Mouse (Mus musculus) lung, postnatal 36 days (tissue): ENCODE results near the gene Dimt1.
A peak's percentile ranks its signal among the peaks of the same experiment; 100 is the strongest.
"Not testable (repeated sequence)": the region's sequence is repeated elsewhere in the genome, so short reads cannot be mapped to it uniquely, and the experiment has no call there.

Experiments
- DNase-seq: peaks from one replicate; pipeline ENCODE4 v3.0.0; 2022; ENCODE audit warnings: mixed read lengths

The Dimt1 gene

GRCm38 (mm10) chr13:106961496-106961895 lies 14.6 kb downstream of the Dimt1 start:
- no peak for DNase-seq

DNA sequence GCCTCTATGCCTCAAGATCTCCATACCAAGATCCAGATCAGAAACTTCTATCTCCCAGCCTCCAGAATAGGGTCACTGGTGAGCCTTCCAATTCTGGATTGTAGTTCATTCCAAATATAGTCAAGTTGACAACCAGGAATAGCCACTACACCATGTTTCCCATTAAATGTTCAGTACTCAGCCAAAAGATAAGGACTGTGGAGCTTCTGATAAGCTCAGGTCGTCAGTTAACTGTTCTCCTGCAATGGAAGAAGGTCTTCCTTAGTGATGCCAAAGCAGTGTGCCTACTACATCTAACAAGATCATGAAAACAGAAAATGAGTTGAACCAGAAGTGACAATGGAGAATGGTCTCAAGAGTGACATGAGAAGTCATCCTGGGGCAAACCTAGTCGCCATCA lies 50.0 kb downstream of the Dimt1 start:
- DNase-seq: no peak

- not testable (repeated sequence) for DNase-seq
These were observed 50.6 kb downstream of the Dimt1 start for GRCm38 (mm10) chr13:106997557-106997956.

GRCm38 (mm10) chr13:106998026-106998425 lies 51.1 kb downstream of the Dimt1 start:
- no peak for DNase-seq

DNA sequence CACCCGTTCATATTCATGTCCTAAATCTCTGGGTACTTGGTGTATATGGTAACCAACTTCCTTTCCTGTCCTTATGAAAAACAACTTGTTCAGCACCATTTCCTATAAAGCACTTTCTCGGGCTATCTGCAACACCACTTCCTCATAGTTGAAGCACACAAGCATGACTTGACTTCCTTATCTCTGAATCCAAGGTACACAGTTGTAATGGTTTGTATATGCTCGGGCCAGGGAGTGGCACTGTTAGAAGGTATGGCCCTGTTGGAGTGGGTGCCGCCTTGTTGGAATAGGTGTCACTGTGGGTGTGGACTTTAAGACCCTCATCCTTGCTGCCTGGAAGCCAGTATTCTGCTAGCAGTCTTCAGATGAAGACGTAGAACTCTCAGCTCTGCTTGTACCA lies 51.7 kb downstream of the Dimt1 start:
- DNase-seq: peak; percentile 61

DNA sequence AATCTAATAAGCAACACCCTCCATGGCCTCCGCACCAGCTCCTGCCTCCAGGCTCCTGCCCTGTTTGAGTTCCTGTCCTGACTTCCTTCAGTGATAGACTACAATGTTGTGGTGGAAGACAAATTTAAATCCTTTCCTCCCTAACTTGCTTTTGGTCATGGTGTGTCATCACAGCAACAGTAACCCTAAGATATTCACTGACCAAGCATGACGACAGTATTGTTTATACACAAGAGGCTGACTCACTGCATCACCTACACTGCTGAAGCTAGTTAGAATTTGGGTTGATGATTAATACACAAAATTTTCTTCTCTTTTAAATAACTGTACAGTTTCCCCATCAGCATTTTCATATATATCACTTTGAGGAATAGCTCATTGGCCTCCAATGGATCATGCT lies 56.3 kb downstream of the Dimt1 start:
- no peak for DNase-seq

GRCm38 (mm10) chr13:107008174-107008573 lies 61.2 kb downstream of the Dimt1 start:
- DNase-seq: no peak
